Mouse (Mus musculus) small intestine, adult 10 weeks (tissue): ENCODE measurements around the gene Flnc. TPM values are rescaled to one million over a fixed set of nuclear protein-coding genes. Genes with fewer than 3 reads are reported as not detected.

ENCODE experiments used
- polyA plus RNA-seq: library from polyadenylated mRNA; stranded (reverse); fragments of 350-450 nt; fragmentation: Illumina TruSeq; extraction: RNeasy Lipid Tissue Mini Kit (QIAGEN cat#74804); gene quantifications from one replicate; pipeline ENCODE4 v1.2.3, GENCODE M21; 2014; ENCODE audit warnings: low replicate concordance

Flnc gene
- not detected for polyA plus RNA-seq

GRCm38 (mm10) chr6:29433038-29433803 is at the start of gene Flnc:
TSS of gene Flnc (plus strand) at chr6:29433256.

DNA sequence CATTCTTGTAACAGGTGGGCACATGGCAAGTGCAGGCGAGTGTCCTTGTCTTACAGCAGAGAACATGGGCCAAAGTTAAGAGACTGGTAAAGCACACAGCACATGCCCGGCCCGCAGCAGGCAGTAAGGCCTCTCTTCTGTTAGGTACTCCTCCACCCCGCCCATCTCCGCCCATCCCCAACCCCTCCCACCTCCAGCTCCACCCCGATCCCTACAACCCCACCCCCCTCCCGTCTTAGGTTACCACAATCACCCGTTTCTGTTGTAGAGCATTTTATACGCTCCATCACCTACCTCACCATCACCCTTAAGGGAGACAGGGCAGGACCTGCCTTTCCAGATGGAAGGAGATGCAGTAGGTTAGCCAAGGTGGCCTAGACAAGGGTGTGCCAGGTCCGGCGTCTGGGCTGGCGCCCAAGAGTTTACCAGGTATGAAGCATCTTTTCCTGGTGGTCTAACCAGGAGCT is 45.0 kb upstream of the Flnc start, which contains the start of gene Opn1sw:
TSS of gene Opn1sw (minus strand) at position 417 of the 467 bp plus-strand sequence.

GRCm38 (mm10) chr6:29395910-29396713 is 36.9 kb upstream of the Flnc start, which contains the start of gene Ccdc136:
TSS of gene Ccdc136 (plus strand) at chr6:29396309.

GRCm38 (mm10) chr6:29467583-29468354 is 34.7 kb downstream of the Flnc start, which contains the start of gene Atp6v1f:
TSS of gene Atp6v1f (plus strand) at chr6:29467718.

DNA sequence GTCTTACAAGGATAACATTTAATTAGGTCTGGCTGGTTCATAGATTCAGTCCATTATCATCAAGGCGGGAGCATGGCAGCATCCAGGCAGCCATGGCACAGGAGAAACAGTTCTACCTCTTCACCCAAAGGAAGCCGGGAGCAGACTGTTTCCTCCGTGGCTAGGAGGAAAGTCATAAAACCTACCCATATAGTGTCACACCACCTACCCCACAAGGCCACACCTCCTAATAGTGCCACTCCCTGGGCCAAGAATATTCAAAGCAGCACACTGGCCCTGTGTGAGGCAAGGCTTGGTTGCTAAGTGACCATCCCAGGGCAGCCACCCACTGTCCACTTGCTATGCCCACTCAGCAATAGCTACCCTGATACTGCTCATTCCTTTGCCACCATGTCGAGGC is 38.1 kb downstream of the Flnc start, which contains the start of gene Atp6v1fnb:
TSS of gene Atp6v1fnb (plus strand) at position 301 of the 400 bp plus-strand sequence.

DNA sequence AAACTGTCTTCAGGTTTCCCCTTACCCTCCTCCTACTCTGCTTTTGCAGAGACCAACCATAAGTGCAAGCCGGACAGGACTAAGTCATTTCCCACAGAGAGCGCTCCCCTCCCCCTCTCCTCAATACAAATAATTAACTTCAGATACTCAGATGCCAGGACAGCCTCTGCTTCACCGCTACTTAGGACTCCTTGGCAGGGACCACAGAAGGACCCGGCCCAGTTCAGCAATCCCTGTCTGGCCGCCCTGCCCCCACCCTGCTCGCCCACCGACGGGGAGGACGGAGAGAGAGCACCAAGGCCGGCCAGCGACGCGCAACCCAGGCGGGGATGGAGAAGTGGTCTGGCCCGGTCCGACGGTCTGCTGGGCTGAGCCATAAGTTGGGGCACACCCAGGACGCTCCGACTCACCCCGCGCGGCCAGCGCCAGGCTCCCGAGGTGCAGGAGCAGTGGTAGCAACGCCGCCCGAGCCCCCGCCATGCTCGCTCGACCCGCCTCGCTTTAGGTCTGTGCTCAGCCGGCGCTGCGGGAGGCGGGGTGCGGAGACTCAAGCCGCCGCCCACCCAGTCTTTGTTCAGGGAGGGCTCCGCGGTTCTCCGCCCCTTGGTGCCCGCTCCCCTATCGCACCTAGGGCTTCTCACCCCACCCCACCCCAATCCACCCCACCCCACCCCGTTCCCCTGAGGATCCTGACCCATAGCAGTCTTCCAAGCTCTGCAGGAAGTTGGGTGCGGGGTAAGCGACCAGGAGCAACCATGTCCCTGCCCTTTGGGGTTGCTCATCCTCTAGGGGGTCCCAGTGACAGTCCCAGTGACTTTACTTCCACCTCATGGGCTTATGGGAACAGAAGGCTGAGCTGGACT is 74.6 kb downstream of the Flnc start, which contains the start of gene Kcp:
TSS of gene Kcp (minus strand) at position 506 of the 863 bp plus-strand sequence.

Other genes with a start within 250 kb of the Flnc start
- gene Impdh1, start 216.9 kb upstream of the Flnc start, polyA plus RNA-seq = 0.78 TPM
- gene Hilpda, start 160.8 kb upstream of the Flnc start, polyA plus RNA-seq = 4.0 TPM
- gene Fam71f2, start 153.7 kb upstream of the Flnc start, polyA plus RNA-seq = not detected
- not detected for gene Fam71f1, start 114.1 kb upstream of the Flnc start, polyA plus RNA-seq
- 238 TPM for gene Calu, start 85.2 kb upstream of the Flnc start, polyA plus RNA-seq
- not detected for gene Opn1sw, start 44.8 kb upstream of the Flnc start, polyA plus RNA-seq
- gene Ccdc136, start 36.9 kb upstream of the Flnc start, polyA plus RNA-seq = 0.11 TPM
- gene Atp6v1f, start 34.5 kb downstream of the Flnc start, polyA plus RNA-seq = 14.5 TPM
- gene Atp6v1fnb, start 38.2 kb downstream of the Flnc start, polyA plus RNA-seq = not detected
- not detected for gene Kcp, start 74.7 kb downstream of the Flnc start, polyA plus RNA-seq
- gene Irf5, start 93.4 kb downstream of the Flnc start, polyA plus RNA-seq = 1.0 TPM
- 42.1 TPM for gene Tnpo3, start 176.6 kb downstream of the Flnc start, polyA plus RNA-seq